Mouse (Mus musculus): ENCODE measurements around the gene Gfy.

DNA sequence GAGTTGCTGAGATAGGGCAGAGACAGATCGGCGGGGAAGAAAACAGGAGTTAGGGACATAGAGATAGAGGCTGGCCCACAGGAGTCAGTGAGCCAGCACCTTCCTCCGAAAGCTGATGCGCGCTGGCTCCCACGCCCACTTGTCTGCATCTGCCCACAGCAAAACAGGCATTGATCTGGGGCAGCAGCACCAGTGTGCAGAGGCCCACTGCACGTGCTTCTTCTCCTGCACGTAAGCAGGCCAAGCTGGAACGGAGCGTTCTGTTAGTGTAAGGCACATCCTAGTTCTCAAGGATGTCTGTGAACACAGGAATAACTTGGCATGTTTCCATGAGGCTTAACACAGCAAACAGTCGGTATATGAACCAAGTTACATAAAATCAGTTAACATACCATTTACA lies 19.6 kb upstream of the Gfy start:
- no peak for TF ChIP-seq CTCF (IDR thresholded peaks at IDR 0.05)
- TF ChIP-seq EP300 (IDR thresholded peaks at IDR 0.05): no peak

All from lung, postnatal 0 days (tissue).